Mouse (Mus musculus): ENCODE measurements around the gene Serinc3. TPM values are rescaled to one million over a fixed set of nuclear protein-coding genes. Genes with fewer than 3 reads are reported as not detected.

Serinc3 gene
- polyA plus RNA-seq, 1 experiment from 2014 or later = 24.7 TPM

DNA sequence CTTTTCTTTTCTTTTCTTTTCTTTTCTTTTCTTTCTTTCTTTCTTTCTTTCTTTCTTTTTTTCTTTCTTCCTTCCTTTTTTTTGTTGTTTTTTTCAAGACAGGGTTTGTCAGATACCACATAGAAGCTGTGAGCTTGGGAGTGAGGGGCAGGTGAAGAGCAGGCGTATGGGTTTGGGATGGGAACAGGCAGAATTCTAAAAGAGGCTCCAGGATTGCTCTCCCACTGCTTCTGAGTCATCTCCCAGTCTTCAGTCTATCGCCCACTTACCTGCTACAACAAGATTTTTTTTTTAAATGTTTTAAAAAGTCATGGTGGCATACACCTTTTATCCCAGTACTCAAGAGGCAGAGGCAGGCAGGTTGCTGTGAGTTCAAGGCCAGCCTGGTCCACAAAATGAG lies 66.9 kb downstream of the Serinc3 start:
- H3K9me3 ChIP-seq (replicated peaks) = no peaks in the 10 kb centered on the region
- 82% methylated on average over 2 of the region's 2 CpGs for WGBS
- no peak for DNase-seq (ENCODE audit: low spot score)

GRCm38 (mm10) chr2:163575248-163575647 lies 69.7 kb downstream of the Serinc3 start:
- H3K27ac ChIP-seq (replicated peaks) = no peak overlapping the region
- H3K4me3 ChIP-seq = no peak overlapping the region
- no peak for DNase-seq (ENCODE audit: low spot score)
- H3K36me3 ChIP-seq = no peaks in the 10 kb centered on the region
- 56% methylated on average over 11 of the region's 11 CpGs for WGBS
- no peaks in the 10 kb centered on the region for H3K27me3 ChIP-seq (ENCODE audit: low read depth, poor library complexity, severe bottlenecking)
- no peaks in the 10 kb centered on the region for H3K9me3 ChIP-seq (replicated peaks)
- H3K4me1 ChIP-seq = 0 out of 2 replicates have a peak, but pooled peaks cover 4% of the 10 kb centered on the region

More for the DNA sequence above, 66.9 kb downstream of the Serinc3 start:
- Histone ChIP-seq H3K27ac (replicated peaks) (no peak overlapping the region), H3K27me3 (ENCODE audit: low read depth, poor library complexity, severe bottlenecking) (no peaks in the 10 kb centered on the region), H3K36me3 (no peaks in the 10 kb centered on the region), H3K4me1 (0 out of 2 replicates have a peak, but pooled peaks cover 4% of the 10 kb centered on the region), H3K4me3 (no peak overlapping the region)

DNA sequence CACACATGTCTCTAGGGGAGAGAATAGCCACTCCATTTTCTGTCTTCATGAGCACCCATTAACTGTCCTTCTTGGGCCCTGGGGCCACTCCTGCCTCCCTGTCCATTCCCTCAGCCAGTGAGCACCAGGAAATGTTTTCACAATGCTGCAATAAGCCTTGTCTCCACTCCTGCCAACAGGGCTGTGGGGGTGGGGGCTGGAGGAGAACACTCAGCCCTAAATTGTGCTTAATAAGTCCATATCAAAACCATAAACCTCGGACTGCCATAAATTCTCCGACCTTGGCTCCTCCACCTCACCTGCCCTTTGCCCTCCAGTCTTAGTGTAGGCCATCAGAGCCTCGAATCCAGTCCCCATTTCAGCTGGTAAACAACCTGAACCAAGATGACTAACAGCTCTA lies 70.6 kb downstream of the Serinc3 start:
- H3K4me1 ChIP-seq = 0 out of 2 replicates have a peak, but pooled peaks cover 4% of the 10 kb centered on the region
- H3K36me3 ChIP-seq = no peaks in the 10 kb centered on the region
- WGBS = 84% methylated on average over 3 of the region's 3 CpGs
- H3K4me3 ChIP-seq = no peak overlapping the region
- H3K9me3 ChIP-seq (replicated peaks) = no peaks in the 10 kb centered on the region
- H3K27ac ChIP-seq (replicated peaks) = no peak overlapping the region
- no peak for DNase-seq (ENCODE audit: low spot score)
- H3K27me3 ChIP-seq (ENCODE audit: low read depth, poor library complexity, severe bottlenecking) = no peaks in the 10 kb centered on the region

Other genes with a start within 250 kb of the Serinc3 start
- gene Jph2, start 247.1 kb downstream of the Serinc3 start, polyA plus RNA-seq (2016; fragmentation: Nextera tagmentation; extraction: Ambion mirVana) = 0.32 and 0.59 TPM in 2 replicates
- 92.7 and 99.9 TPM in 2 replicates for gene Oser1, start 220.4 kb downstream of the Serinc3 start, polyA plus RNA-seq (2016; fragmentation: Nextera tagmentation; extraction: Ambion mirVana)
- gene Gdap1l1, start 206.7 kb downstream of the Serinc3 start, polyA plus RNA-seq (2016; fragmentation: Nextera tagmentation; extraction: Ambion mirVana) = 20.0 and 30.2 TPM in 2 replicates
- gene Fitm2, start 172.5 kb downstream of the Serinc3 start, polyA plus RNA-seq (2016; fragmentation: Nextera tagmentation; extraction: Ambion mirVana) = 9.8 and 11.2 TPM in 2 replicates
- gene R3hdml, start 152.8 kb downstream of the Serinc3 start, polyA plus RNA-seq (2016; fragmentation: Nextera tagmentation; extraction: Ambion mirVana) = not detected in 2 replicates
- gene Hnf4a, start 138.3 kb downstream of the Serinc3 start, polyA plus RNA-seq (2016; fragmentation: Nextera tagmentation; extraction: Ambion mirVana) = 0.02 TPM in 1 of 2 replicates, not detected in the other
- gene Ttpal, start 42.8 kb downstream of the Serinc3 start, polyA plus RNA-seq (2016; fragmentation: Nextera tagmentation; extraction: Ambion mirVana) = 29.9 and 38.4 TPM in 2 replicates
- 163 and 190 TPM in 2 replicates for gene Pkig, start 13.3 kb upstream of the Serinc3 start, polyA plus RNA-seq (2016; fragmentation: Nextera tagmentation; extraction: Ambion mirVana)
- 9.1 and 10.0 TPM in 2 replicates for gene Ada, start 105.1 kb upstream of the Serinc3 start, polyA plus RNA-seq (2016; fragmentation: Nextera tagmentation; extraction: Ambion mirVana)
- 0.39 and 0.60 TPM in 2 replicates for gene Ccn5, start 175.7 kb upstream of the Serinc3 start, polyA plus RNA-seq (2016; fragmentation: Nextera tagmentation; extraction: Ambion mirVana)
- gene Kcnk15, start 208.5 kb upstream of the Serinc3 start, polyA plus RNA-seq (2016; fragmentation: Nextera tagmentation; extraction: Ambion mirVana) = not detected in 2 replicates